Mouse (Mus musculus): ENCODE measurements around the gene Mafk. TPM values are rescaled to one million over a fixed set of nuclear protein-coding genes. Genes with fewer than 3 reads are reported as not detected.
A peak's percentile ranks its signal among the peaks of the same experiment; 100 is the strongest.

Mafk gene
- polyA plus RNA-seq, 1 experiment from 2014 or later = 8.1 TPM

DNA sequence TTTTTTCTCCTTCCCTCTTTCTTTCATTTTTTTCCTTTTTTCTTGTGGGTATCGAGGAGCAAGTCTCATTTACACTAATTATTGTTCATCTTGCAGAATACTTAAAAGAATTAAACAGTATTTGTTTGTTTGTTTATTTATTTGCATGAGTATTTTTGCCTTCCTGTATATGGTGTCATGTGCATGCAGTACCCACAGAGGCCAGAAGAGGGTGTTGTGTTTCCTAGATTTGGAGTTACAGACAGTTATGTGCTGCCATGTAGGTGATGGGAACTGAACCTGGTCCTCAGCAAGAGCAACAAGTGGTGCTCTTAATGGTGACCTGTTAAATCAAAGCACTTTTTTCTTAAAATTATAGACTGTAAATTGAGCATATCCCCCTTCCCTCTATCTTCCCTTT lies 36.3 kb downstream of the Mafk start:
- DNase-seq (ENCODE audit: low spot score) = no peak
- no peaks in the 10 kb centered on the region for H3K9me3 ChIP-seq (replicated peaks)
- 92% methylated on average over 1 of the region's 1 CpGs for WGBS
- H3K36me3 ChIP-seq = peaks cover 27% of the 10 kb centered on the region
- H3K4me3 ChIP-seq = no peak overlapping the region
- H3K27me3 ChIP-seq (ENCODE audit: low read depth, poor library complexity, severe bottlenecking) = no peaks in the 10 kb centered on the region
- no peak overlapping the region for H3K27ac ChIP-seq
- peaks cover 20% of the 10 kb centered on the region for H3K4me1 ChIP-seq

DNA sequence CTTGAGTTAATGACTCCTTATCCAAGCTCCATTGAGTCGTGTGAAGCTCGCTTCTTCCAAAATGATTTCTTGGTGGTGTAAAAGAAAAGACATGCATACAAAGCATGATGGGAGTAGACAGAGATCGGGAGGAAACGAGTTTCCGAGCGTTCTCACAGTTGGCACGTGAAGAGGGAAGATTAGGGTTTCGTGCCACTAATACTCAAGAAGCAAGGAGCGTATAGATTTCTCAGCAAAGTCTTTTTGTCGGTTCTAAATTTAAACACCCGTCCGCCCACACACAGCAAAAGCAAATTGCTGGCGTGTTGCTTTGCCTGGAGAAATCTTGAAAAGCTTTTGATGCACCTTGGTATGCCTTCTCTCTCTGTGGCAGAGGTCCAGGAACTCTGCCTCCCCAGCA lies 38.1 kb downstream of the Mafk start:
- no peak for DNase-seq (ENCODE audit: low spot score)
- H3K36me3 ChIP-seq = peaks cover 10% of the 10 kb centered on the region
- no peak overlapping the region for H3K27ac ChIP-seq
- no peak overlapping the region for H3K4me3 ChIP-seq
- H3K27me3 ChIP-seq (ENCODE audit: low read depth, poor library complexity, severe bottlenecking) = no peaks in the 10 kb centered on the region
- H3K9me3 ChIP-seq (replicated peaks) = no peaks in the 10 kb centered on the region
- WGBS = 86% methylated on average over 13 of the region's 13 CpGs
- H3K4me1 ChIP-seq = peaks cover 12% of the 10 kb centered on the region

DNA sequence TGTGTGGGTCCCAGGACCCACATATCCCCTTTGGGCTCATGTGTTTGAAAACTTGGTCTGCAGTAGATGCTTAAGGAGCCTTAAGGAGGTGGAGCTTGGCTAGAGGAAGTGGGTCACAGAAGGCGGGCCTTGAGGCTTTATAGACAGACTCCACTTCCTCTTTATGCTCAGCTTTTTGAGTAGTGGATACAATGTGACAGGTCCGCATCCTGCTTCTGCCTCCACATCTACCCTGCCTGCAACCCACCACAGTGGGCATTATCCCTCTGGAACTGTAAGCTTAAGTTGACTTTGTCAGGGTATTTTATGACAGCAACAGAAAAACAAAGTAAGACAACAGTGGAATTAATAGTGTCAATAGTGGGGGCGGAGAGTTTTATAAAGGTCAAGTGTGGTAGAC lies 39.4 kb downstream of the Mafk start:
- H3K27me3 ChIP-seq (ENCODE audit: low read depth, poor library complexity, severe bottlenecking) = no peaks in the 10 kb centered on the region
- no peak overlapping the region for H3K27ac ChIP-seq
- no peak overlapping the region for H3K4me3 ChIP-seq
- peaks cover 6% of the 10 kb centered on the region for H3K4me1 ChIP-seq
- DNase-seq (ENCODE audit: low spot score) = no peak
- H3K36me3 ChIP-seq = no peaks in the 10 kb centered on the region
- no peaks in the 10 kb centered on the region for H3K9me3 ChIP-seq (replicated peaks)
- 80% methylated on average over 3 of the region's 3 CpGs for WGBS

DNA sequence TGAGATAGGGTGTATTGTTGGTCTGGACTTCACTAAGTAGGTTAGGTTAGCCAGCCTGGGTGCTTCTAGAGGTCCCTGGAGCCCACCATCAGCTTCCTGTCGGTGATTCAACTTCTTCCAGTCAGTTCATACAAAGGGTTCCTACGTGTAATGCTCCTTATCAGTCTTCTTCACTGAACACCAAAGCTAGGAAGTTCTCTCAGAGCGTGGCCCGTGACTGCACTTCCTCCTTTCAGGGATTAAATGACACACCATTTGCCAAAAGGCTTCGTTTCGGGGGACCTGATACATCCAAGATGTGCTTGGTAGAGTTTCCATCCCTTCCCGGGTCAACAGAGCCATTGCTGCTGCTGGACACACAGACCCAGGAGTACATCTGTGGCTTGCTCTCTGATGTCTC lies 40.8 kb downstream of the Mafk start:
- WGBS = 86% methylated on average over 7 of the region's 7 CpGs

DNA sequence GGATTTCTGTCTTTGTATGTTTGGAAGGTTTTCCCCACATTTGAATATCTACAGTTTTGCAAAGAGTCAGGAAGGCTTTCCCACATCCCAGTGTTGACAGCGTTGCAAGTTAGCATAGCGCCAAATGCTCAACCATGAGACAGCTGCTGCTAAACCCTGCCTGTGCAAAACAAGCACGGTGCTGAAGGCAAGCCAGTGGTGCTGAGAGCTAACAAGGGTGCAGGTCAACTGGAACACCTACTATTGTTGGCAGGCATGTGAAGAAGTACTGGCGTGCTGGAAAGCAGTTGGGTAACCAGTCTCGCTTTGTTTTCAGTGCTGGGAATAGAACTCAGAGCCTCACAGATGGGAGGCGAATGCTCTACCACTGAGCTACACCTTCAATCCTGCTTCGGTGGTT lies 44.4 kb downstream of the Mafk start:
- H3K9me3 ChIP-seq (replicated peaks) = no peaks in the 10 kb centered on the region
- no peak overlapping the region for H3K27ac ChIP-seq
- WGBS = 88% methylated on average over 7 of the region's 7 CpGs
- no peaks in the 10 kb centered on the region for H3K27me3 ChIP-seq (ENCODE audit: low read depth, poor library complexity, severe bottlenecking)
- peaks cover 4% of the 10 kb centered on the region; the same call in 1 of the 2 replicates for H3K4me1 ChIP-seq
- H3K36me3 ChIP-seq = no peaks in the 10 kb centered on the region
- no peak for DNase-seq (ENCODE audit: low spot score)
- H3K4me3 ChIP-seq = no peak overlapping the region

More for the DNA sequence above, 40.8 kb downstream of the Mafk start:
- H3K27ac ChIP-seq = no peak overlapping the region
- no peak for DNase-seq (ENCODE audit: low spot score)
- no peak overlapping the region for H3K4me3 ChIP-seq
- H3K36me3 ChIP-seq = no peaks in the 10 kb centered on the region
- no peaks in the 10 kb centered on the region for H3K9me3 ChIP-seq (replicated peaks)
- H3K4me1 ChIP-seq = no peaks in the 10 kb centered on the region
- H3K27me3 ChIP-seq (ENCODE audit: low read depth, poor library complexity, severe bottlenecking) = no peaks in the 10 kb centered on the region

DNA sequence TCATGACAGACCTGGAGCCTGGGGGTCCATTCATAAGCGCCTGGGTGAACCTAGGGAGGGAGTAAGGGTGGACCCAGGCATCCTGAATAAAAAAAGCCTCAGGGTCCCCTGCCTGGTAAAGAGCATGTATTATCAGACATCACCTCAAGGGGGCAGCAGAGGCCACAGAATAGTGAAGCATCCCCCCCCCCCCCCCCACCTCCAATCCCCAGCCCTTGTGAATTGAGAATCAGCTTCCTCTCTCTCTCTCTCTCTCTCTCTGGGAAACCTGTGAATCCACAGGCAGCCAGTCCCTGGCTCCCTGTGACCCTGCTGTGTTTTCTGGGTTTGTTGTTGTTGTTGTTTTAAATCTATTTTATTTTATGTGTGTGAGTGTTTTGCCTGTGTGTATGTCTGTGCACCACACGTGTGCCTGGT lies 47.2 kb downstream of the Mafk start:
- Histone ChIP-seq H3K4me1 (peaks cover 4% of the 10 kb centered on the region; the same call in 1 of the 2 replicates), H3K27me3 (ENCODE audit: low read depth, poor library complexity, severe bottlenecking) (no peaks in the 10 kb centered on the region), H3K36me3 (no peaks in the 10 kb centered on the region), H3K27ac (no peak overlapping the region), H3K4me3 (no peak overlapping the region), H3K9me3 (replicated peaks) (no peaks in the 10 kb centered on the region)
- WGBS = 28% methylated on average over 2 of the region's 2 CpGs
- peak; percentile 85 for DNase-seq (ENCODE audit: low spot score)

DNA sequence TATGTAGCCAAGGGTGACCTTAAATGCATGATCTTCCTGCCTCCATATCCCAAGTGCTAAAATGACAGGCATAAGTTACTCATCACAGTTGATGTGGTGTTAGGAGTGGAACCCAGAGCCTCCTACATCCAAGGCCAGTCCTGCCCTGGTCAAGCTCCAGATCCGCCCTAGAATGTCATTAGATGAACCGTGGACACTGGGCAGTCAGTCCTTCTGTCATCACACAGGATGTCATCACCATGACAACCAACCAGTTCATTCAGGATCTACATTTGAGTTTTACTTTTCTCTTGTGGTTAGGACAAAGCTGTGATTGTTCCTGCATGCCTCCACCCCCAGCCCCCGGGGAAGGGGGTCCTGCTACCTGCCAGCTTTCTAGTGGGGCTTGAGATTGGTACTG lies 47.8 kb downstream of the Mafk start:
- H3K4me1 ChIP-seq = peaks cover 4% of the 10 kb centered on the region; the same call in 1 of the 2 replicates
- H3K4me3 ChIP-seq = no peak overlapping the region
- DNase-seq (ENCODE audit: low spot score) = no peak
- H3K27me3 ChIP-seq (ENCODE audit: low read depth, poor library complexity, severe bottlenecking) = no peaks in the 10 kb centered on the region
- 58% methylated on average over 3 of the region's 3 CpGs for WGBS
- no peaks in the 10 kb centered on the region for H3K36me3 ChIP-seq
- no peaks in the 10 kb centered on the region for H3K9me3 ChIP-seq (replicated peaks)
- H3K27ac ChIP-seq = no peak overlapping the region

DNA sequence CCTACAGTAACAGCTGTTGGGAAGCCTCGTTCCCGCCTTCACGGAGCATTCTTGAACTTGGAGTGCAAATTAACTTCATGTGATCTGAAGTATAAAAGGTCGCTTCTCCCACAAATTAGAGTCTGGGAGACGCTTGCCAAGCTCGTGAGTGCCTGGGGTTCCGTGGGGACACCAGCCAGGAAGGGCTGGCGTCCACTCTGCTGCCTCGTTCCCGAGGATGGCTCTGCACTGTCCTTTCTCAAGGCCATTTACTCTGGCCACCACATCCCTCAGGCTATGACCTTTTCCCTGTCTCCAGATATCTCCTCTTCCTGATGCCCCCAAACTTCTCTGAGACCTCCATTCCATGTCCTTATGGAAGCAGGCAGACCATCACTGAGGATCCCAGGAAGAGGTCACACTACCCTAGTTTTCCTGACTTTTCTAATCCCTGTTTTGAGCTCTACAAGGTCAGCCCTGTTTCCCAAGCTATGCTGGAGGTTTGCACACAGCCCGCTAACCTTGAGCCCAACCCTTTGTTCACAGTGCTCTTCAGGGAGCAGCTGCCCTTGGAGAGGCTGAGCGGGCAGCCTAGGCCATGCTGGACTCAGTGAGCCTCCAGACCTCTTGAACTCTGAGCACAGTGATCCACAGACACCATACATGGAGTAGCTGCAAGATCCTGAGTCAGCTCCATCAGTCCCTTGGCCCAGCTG lies 58.5 kb downstream of the Mafk start:
- Histone ChIP-seq H3K9me3 (replicated peaks) (peaks cover 3% of the 10 kb centered on the region; the same call in 1 of the 2 replicates), H3K4me3 (no peak overlapping the region), H3K27me3 (ENCODE audit: low read depth, poor library complexity, severe bottlenecking) (peaks cover 19% of the 10 kb centered on the region; the same call in 1 of the 2 replicates), H3K27ac (no peak overlapping the region), H3K36me3 (no peaks in the 10 kb centered on the region), H3K4me1 (peaks cover 5% of the 10 kb centered on the region; the same call in 1 of the 2 replicates)
- WGBS = 84% methylated on average over 12 of the region's 12 CpGs
- DNase-seq (ENCODE audit: low spot score) = no peak

Small RNA genes within 50 kb of the gene (microRNA-seq; reads per million reads assigned to microRNA genes)
- gene Mir7037 = not detected

Other genes starting within 250 kb of the Mafk start
- 0.50 and 1.1 TPM in 2 replicates for gene Uncx, start 248.0 kb upstream of the Mafk start, polyA plus RNA-seq (2016; fragmentation: Nextera tagmentation; extraction: Ambion mirVana)
- gene Micall2, start 55.2 kb upstream of the Mafk start, polyA plus RNA-seq (2016; fragmentation: Nextera tagmentation; extraction: Ambion mirVana) = 8.9 and 9.0 TPM in 2 replicates
- 42.5 and 43.7 TPM in 2 replicates for gene Ints1, start 15.8 kb upstream of the Mafk start, polyA plus RNA-seq (2016; fragmentation: Nextera tagmentation; extraction: Ambion mirVana)
- 2.1 and 2.2 TPM in 2 replicates for gene Tmem184a, start 28.4 kb downstream of the Mafk start, polyA plus RNA-seq (2016; fragmentation: Nextera tagmentation; extraction: Ambion mirVana)
- gene Gm26938, start 34.9 kb downstream of the Mafk start, polyA plus RNA-seq (2016; fragmentation: Nextera tagmentation; extraction: Ambion mirVana) = not detected in 2 replicates
- gene Psmg3, start 35.4 kb downstream of the Mafk start, polyA plus RNA-seq (2016; fragmentation: Nextera tagmentation; extraction: Ambion mirVana) = 89.9 and 116 TPM in 2 replicates
- 0.10 and 0.18 TPM in 2 replicates for gene Elfn1, start 116.4 kb downstream of the Mafk start, polyA plus RNA-seq (2016; fragmentation: Nextera tagmentation; extraction: Ambion mirVana)

All from limb, embryonic 10.5 days (tissue).